Mouse (Mus musculus) layer of hippocampus, adult 18-20 months (tissue): Measurements from ENCODE around the gene Ccl28. TPM values are rescaled to one million over a fixed set of nuclear protein-coding genes. Genes with fewer than 3 reads are reported as not detected.

Source experiments
- total RNA-seq, 2 experiments: library from RNA; stranded (reverse); gene quantifications; 2 replicates each; pipeline ENCODE4 v1.2.3; 2021

Ccl28 gene
- total RNA-seq, 2 experiments from 2014 or later: 1.1 to 1.2 TPM

Other genes starting within 250 kb of the Ccl28 start
- 10 to 100 TPM; 95.2 to 98.8 TPM for gene Paip1, start 195.2 kb upstream of the Ccl28 start, total RNA-seq
- gene 4833420G17Rik, start 161.1 kb upstream of the Ccl28 start, total RNA-seq: 10 to 100 TPM; 19.8 to 25.9 TPM
- gene Tmem267, start 135.8 kb upstream of the Ccl28 start, total RNA-seq: 10 to 100 TPM; 29.4 to 30.6 TPM
- gene 3110070M22Rik, start 135.4 kb upstream of the Ccl28 start, total RNA-seq: 1 to 10 TPM; 2.2 to 2.4 TPM
- 100 to 1,000 TPM; 192 to 194 TPM for gene Hmgcs1, start 66.6 kb downstream of the Ccl28 start, total RNA-seq
- 10 to 100 TPM; 12.3 to 13.8 TPM for gene Nim1k, start 132.1 kb downstream of the Ccl28 start, total RNA-seq
- 10 to 100 TPM; 42.3 to 42.8 TPM for gene Zfp131, start 167.1 kb downstream of the Ccl28 start, total RNA-seq
- gene AF067063, start 206.4 kb downstream of the Ccl28 start, total RNA-seq: not detected
- gene D13Ertd608e, start 212.2 kb downstream of the Ccl28 start, total RNA-seq: not detected